Mouse (Mus musculus) liver, embryonic 12.5 days (tissue): ENCODE data around the gene Bloc1s5. TPM values are rescaled to one million over a fixed set of nuclear protein-coding genes. Genes with fewer than 3 reads are reported as not detected.

Experiments used
- ATAC-seq: fragments of 200-750 bp; cut with Nextera tagmentation; 2 replicates; pipeline ENCODE4 v1.8.0; 2017; ENCODE audit warnings: moderate number of reproducible peaks, mild to moderate bottlenecking, moderate library complexity
- H3K27ac ChIP-seq: fragments of 300-500 bp; sonication (generic); 2 replicates; pipeline ENCODE4 v1.5.1; 2016; ENCODE audit warnings: mild to moderate bottlenecking
- H3K27me3 ChIP-seq: fragments of 300-500 bp; sonication (generic); replicated peaks from 2 replicates; pipeline ENCODE4 v1.6.1; 2016; ENCODE audit warnings: mild to moderate bottlenecking, moderate library complexity
- H3K36me3 ChIP-seq: fragments of 300-500 bp; sonication (generic); 2 replicates; pipeline ENCODE4 v1.6.1; 2016; ENCODE audit warnings: mild to moderate bottlenecking, moderate library complexity
- H3K4me1 ChIP-seq: fragments of 300-500 bp; sonication (generic); 2 replicates; pipeline ENCODE4 v1.6.1; 2016
- H3K4me2 ChIP-seq: fragments of 300-500 bp; sonication (generic); 2 replicates; pipeline ENCODE4 v1.6.1; 2016; ENCODE audit warnings: mild to moderate bottlenecking, moderate library complexity
- H3K4me3 ChIP-seq: fragments of 300-500 bp; sonication (generic); 2 replicates; pipeline ENCODE4 v1.5.1; 2016; ENCODE audit warnings: mild to moderate bottlenecking, moderate library complexity
- H3K9ac ChIP-seq: fragments of 300-500 bp; sonication (generic); 2 replicates; pipeline ENCODE4 v1.6.1; 2016; ENCODE audit warnings: mild to moderate bottlenecking, moderate library complexity
- H3K9me3 ChIP-seq: fragments of 300-500 bp; sonication (generic); replicated peaks from 2 replicates; pipeline ENCODE4 v1.6.1; 2016; ENCODE audit warnings: mild to moderate bottlenecking, moderate library complexity
- WGBS: fragments of 180-500 bp; shearing (Covaris S2); methylation state at CpG from one replicate; pipeline ENCODE4 v1.1.7; 2016; ENCODE audit not compliant: insufficient replicate concordance; 5-methylcytosine and 5-hydroxymethylcytosine counted together
- polyA plus RNA-seq: library from polyadenylated mRNA; unstranded; fragments of >200 nt; fragmentation: Nextera tagmentation; extraction: Ambion mirVana; gene quantifications from 2 replicates; pipeline ENCODE4 v1.2.1, GENCODE M21; 2016

Bloc1s5 gene
- polyA plus RNA-seq, 1 experiment from 2014 or later = 16.4 TPM

GRCm38 (mm10) chr13:38593114-38593513 is 41.8 kb downstream of the Bloc1s5 start:
- Histone ChIP-seq H3K9me3 (no peaks in the 10 kb centered on the region), H3K27ac (no peak overlapping the region), H3K9ac (no peak overlapping the region), H3K4me1 (no peaks in the 10 kb centered on the region), H3K4me2 (no peak overlapping the region), H3K27me3 (no peaks in the 10 kb centered on the region), H3K4me3 (no peak overlapping the region), H3K36me3 (no peaks in the 10 kb centered on the region)
- 21% methylated on average over 6 of the region's 6 CpGs for WGBS
- no peak for ATAC-seq

- 82% methylated on average over 5 of the region's 5 CpGs for WGBS
- H3K4me1 ChIP-seq = no peaks in the 10 kb centered on the region
- H3K9ac ChIP-seq = no peak overlapping the region
- ATAC-seq = no peak
- no peak overlapping the region for H3K4me3 ChIP-seq
- no peak overlapping the region for H3K4me2 ChIP-seq
- H3K27ac ChIP-seq = no peak overlapping the region
- H3K9me3 ChIP-seq = no peaks in the 10 kb centered on the region
- H3K36me3 ChIP-seq = no peaks in the 10 kb centered on the region
- H3K27me3 ChIP-seq = no peaks in the 10 kb centered on the region
Observed at GRCm38 (mm10) chr13:38587350-38587749, 47.6 kb downstream of the Bloc1s5 start.

GRCm38 (mm10) chr13:38586451-38586850 is 48.5 kb downstream of the Bloc1s5 start:
- Histone ChIP-seq H3K36me3 (no peaks in the 10 kb centered on the region), H3K4me2 (no peak overlapping the region), H3K4me3 (no peak overlapping the region), H3K9ac (no peak overlapping the region), H3K9me3 (no peaks in the 10 kb centered on the region), H3K27ac (no peak overlapping the region), H3K4me1 (no peaks in the 10 kb centered on the region), H3K27me3 (no peaks in the 10 kb centered on the region)
- ATAC-seq = no peak
- WGBS = 59% methylated on average over 4 of the region's 4 CpGs

- H3K4me2 ChIP-seq = no peak overlapping the region
- H3K27me3 ChIP-seq = peaks cover 9% of the 10 kb centered on the region
- no peak overlapping the region for H3K9ac ChIP-seq
- no peak for ATAC-seq
- 68% methylated on average over 3 of the region's 3 CpGs for WGBS
- H3K4me3 ChIP-seq = no peak overlapping the region
- no peaks in the 10 kb centered on the region for H3K36me3 ChIP-seq
- no peaks in the 10 kb centered on the region for H3K9me3 ChIP-seq
- peaks cover 11% of the 10 kb centered on the region for H3K4me1 ChIP-seq
- no peak overlapping the region for H3K27ac ChIP-seq
Observed at GRCm38 (mm10) chr13:38582768-38583167, 52.1 kb downstream of the Bloc1s5 start.

- Histone ChIP-seq H3K4me3 (peak overlapping the region; percentile 20), H3K4me1 (peaks cover 11% of the 10 kb centered on the region), H3K27me3 (peaks cover 9% of the 10 kb centered on the region), H3K36me3 (no peaks in the 10 kb centered on the region), H3K4me2 (peak overlapping the region; percentile 60), H3K9me3 (no peaks in the 10 kb centered on the region), H3K9ac (no peak overlapping the region), H3K27ac (no peak overlapping the region)
- ATAC-seq = peak; percentile 62
- WGBS = 33% methylated on average over 11 of the region's 11 CpGs
Observed at GRCm38 (mm10) chr13:38580601-38581457, 54.1 kb downstream of the Bloc1s5 start.

- H3K4me1 ChIP-seq = peaks cover 11% of the 10 kb centered on the region
- no peaks in the 10 kb centered on the region for H3K36me3 ChIP-seq
- H3K27ac ChIP-seq = no peak overlapping the region
- 21% methylated on average over 25 of the region's 25 CpGs for WGBS
- H3K9me3 ChIP-seq = no peaks in the 10 kb centered on the region
- H3K9ac ChIP-seq = no peak overlapping the region
- no peak for ATAC-seq
- peak overlapping the region; percentile 20 for H3K4me3 ChIP-seq
- H3K27me3 ChIP-seq = peaks cover 9% of the 10 kb centered on the region
- H3K4me2 ChIP-seq = peak overlapping the region; percentile 60
Observed at GRCm38 (mm10) chr13:38579971-38580600, 54.8 kb downstream of the Bloc1s5 start.

GRCm38 (mm10) chr13:38574668-38575067 is 60.2 kb downstream of the Bloc1s5 start:
- H3K27ac ChIP-seq = no peak overlapping the region
- H3K4me2 ChIP-seq = no peak overlapping the region
- H3K9ac ChIP-seq = no peak overlapping the region
- H3K4me1 ChIP-seq = no peaks in the 10 kb centered on the region; the same call in 1 of the 2 replicates
- no peak for ATAC-seq
- no peak overlapping the region for H3K4me3 ChIP-seq
- H3K9me3 ChIP-seq = no peaks in the 10 kb centered on the region
- 49% methylated on average over 3 of the region's 3 CpGs for WGBS
- H3K27me3 ChIP-seq = peaks cover under 1% of the 10 kb centered on the region
- no peaks in the 10 kb centered on the region for H3K36me3 ChIP-seq

GRCm38 (mm10) chr13:38573281-38573680 is 61.6 kb downstream of the Bloc1s5 start:
- no peaks in the 10 kb centered on the region for H3K36me3 ChIP-seq
- H3K9ac ChIP-seq = no peak overlapping the region
- H3K9me3 ChIP-seq = no peaks in the 10 kb centered on the region
- no peak for ATAC-seq
- H3K4me1 ChIP-seq = no peaks in the 10 kb centered on the region
- H3K4me3 ChIP-seq = no peak overlapping the region
- H3K27me3 ChIP-seq = no peaks in the 10 kb centered on the region
- H3K27ac ChIP-seq = no peak overlapping the region
- H3K4me2 ChIP-seq = no peak overlapping the region
- 87% methylated on average over 1 of the region's 1 CpGs for WGBS

GRCm38 (mm10) chr13:38565245-38565644 is 69.7 kb downstream of the Bloc1s5 start:
- H3K4me3 ChIP-seq = no peak overlapping the region
- H3K36me3 ChIP-seq = no peaks in the 10 kb centered on the region
- WGBS = 58% methylated on average over 4 of the region's 4 CpGs

GRCm38 (mm10) chr13:38554611-38555010 is 80.3 kb downstream of the Bloc1s5 start:
- 52% methylated on average over 11 of the region's 11 CpGs for WGBS
- Histone ChIP-seq H3K9ac (no peak overlapping the region), H3K36me3 (no peaks in the 10 kb centered on the region), H3K4me2 (no peak overlapping the region), H3K27ac (no peak overlapping the region), H3K27me3 (no peaks in the 10 kb centered on the region), H3K4me1 (no peaks in the 10 kb centered on the region), H3K4me3 (no peak overlapping the region), H3K9me3 (no peaks in the 10 kb centered on the region)
- ATAC-seq = no peak

More at GRCm38 (mm10) chr13:38565245-38565644, 69.7 kb downstream of the Bloc1s5 start:
- no peak for ATAC-seq
- H3K9me3 ChIP-seq = no peaks in the 10 kb centered on the region
- no peak overlapping the region for H3K4me2 ChIP-seq
- H3K4me1 ChIP-seq = no peaks in the 10 kb centered on the region
- H3K27ac ChIP-seq = no peak overlapping the region
- peaks cover 7% of the 10 kb centered on the region; the same call in 1 of the 2 replicates for H3K27me3 ChIP-seq
- H3K9ac ChIP-seq = no peak overlapping the region

GRCm38 (mm10) chr13:38554210-38554609 is 80.7 kb downstream of the Bloc1s5 start:
- Histone ChIP-seq H3K9ac (no peak overlapping the region), H3K36me3 (no peaks in the 10 kb centered on the region), H3K27ac (no peak overlapping the region), H3K4me3 (no peak overlapping the region), H3K4me2 (no peak overlapping the region), H3K27me3 (no peaks in the 10 kb centered on the region), H3K9me3 (no peaks in the 10 kb centered on the region), H3K4me1 (no peaks in the 10 kb centered on the region)
- ATAC-seq = no peak
- WGBS = 46% methylated on average over 3 of the region's 3 CpGs

GRCm38 (mm10) chr13:38548681-38549080 is 86.2 kb downstream of the Bloc1s5 start:
- no peak for ATAC-seq
- no peak overlapping the region for H3K4me2 ChIP-seq
- 59% methylated on average over 5 of the region's 5 CpGs for WGBS

More at GRCm38 (mm10) chr13:38548681-38549080, 86.2 kb downstream of the Bloc1s5 start:
- Histone ChIP-seq H3K9me3 (no peaks in the 10 kb centered on the region), H3K36me3 (no peaks in the 10 kb centered on the region), H3K4me3 (no peak overlapping the region), H3K4me1 (no peaks in the 10 kb centered on the region), H3K27ac (no peak overlapping the region), H3K9ac (no peak overlapping the region), H3K27me3 (no peaks in the 10 kb centered on the region)
